ENCODE assay signal across 8 mouse cellular contexts in genomic region chr5:135107521-135108501, GRCm38 (mm10). TPM values are rescaled to one million over a fixed set of nuclear protein-coding genes. Genes with fewer than 3 reads are reported as not detected.
A peak's percentile ranks its signal among the peaks of the same experiment; 100 is the strongest.
DNase-seq lines count a peak whose midpoint lies in the region; ATAC-seq and TF ChIP-seq lines count a peak whose summit lies in the region.

No protein-coding gene starts in this region.

- no peak; the same call in 1 of the 2 replicates for TF ChIP-seq CTCF in E14TG2a.4 (conservative IDR thresholded peaks at IDR 0.05; ENCODE audit: low read length)
- TF ChIP-seq CTCF in bone marrow, adult 2 months (IDR thresholded peaks at IDR 0.05; ENCODE audit: control insufficient read depth, insufficient read depth, low read length): peak; percentile 48; the same call in 1 of the 2 replicates

- H3K27me3 ChIP-seq in E14TG2a.4 (ENCODE audit: insufficient read depth, low read length): peaks cover 74% of the 10 kb centered on the region
- peaks cover 30% of the 10 kb centered on the region for H3K27me3 ChIP-seq in forebrain, embryonic 11.5 days (ENCODE audit: control insufficient read depth, insufficient read depth, low read length)

- TF ChIP-seq POLR2A in bone marrow, adult 2 months (IDR thresholded peaks at IDR 0.05; ENCODE audit: borderline replicate concordance, control insufficient read depth, low read depth, low read length): no peak

- WGBS in bone marrow, adult 2 months: 7% methylated on average over 40 of the region's 40 CpGs
- WGBS in forebrain, embryonic 11.5 days: 13% methylated on average over 40 of the region's 40 CpGs

- H3K4me1 ChIP-seq in E14TG2a.4 (replicated peaks; ENCODE audit: low read depth, low read length): peaks cover 29% of the 10 kb centered on the region
- peaks cover 2% of the 10 kb centered on the region; the same call in 1 of the 2 replicates for H3K4me1 ChIP-seq in bone marrow, adult 2 months (ENCODE audit: control insufficient read depth, insufficient read depth, low read length)
- H3K4me1 ChIP-seq in forebrain, embryonic 11.5 days (replicated peaks; ENCODE audit: control insufficient read depth, insufficient read depth, low read length): peaks cover 8% of the 10 kb centered on the region; the same call in 1 of the 2 replicates

- H3K9ac ChIP-seq in forebrain, embryonic 11.5 days (ENCODE audit: low read length): peak overlapping the region; percentile 52

- intact Hi-C loops in heart, postnatal 10 days (cut with DNase I): no loop called here

- peak; percentile 74 for DNase-seq in forebrain, embryonic 11.5 days (ENCODE audit: low spot score)
- DNase-seq in heart, postnatal 10 days: peak; percentile 81 to 84
- DNase-seq in kidney, postnatal 14 days: peak; percentile 93
- DNase-seq in lung, postnatal 14 days: peak; percentile 64
- DNase-seq in ovary, postnatal 14 days (ENCODE audit: low spot score): peak; percentile 51
- DNase-seq in thymus, postnatal 4 days: peak; percentile 73

- peak overlapping the region; percentile 84 for H3K4me3 ChIP-seq in E14TG2a.4 (replicated peaks; ENCODE audit: low read length)
- no peak overlapping the region for H3K4me3 ChIP-seq in bone marrow, adult 2 months (replicated peaks; ENCODE audit: control insufficient read depth, low read depth, low read length)
- peak overlapping the region; percentile 46 for H3K4me3 ChIP-seq in forebrain, embryonic 11.5 days (ENCODE audit: low read depth, low read length)

- peak overlapping the region; percentile 88 for H3K4me2 ChIP-seq in forebrain, embryonic 11.5 days (ENCODE audit: low read depth, low read length, severe bottlenecking)

- H3K9me3 ChIP-seq in E14TG2a.4 (ENCODE audit: low read length): no peaks in the 10 kb centered on the region
- H3K9me3 ChIP-seq in forebrain, embryonic 11.5 days (ENCODE audit: control insufficient read depth, low read length): no peaks in the 10 kb centered on the region

- H3K27ac ChIP-seq in bone marrow, adult 2 months (ENCODE audit: control insufficient read depth, insufficient read depth, low read depth, low read length, poor library complexity): no peak overlapping the region
- H3K27ac ChIP-seq in forebrain, embryonic 11.5 days (ENCODE audit: low read depth, low read length): no peak overlapping the region

- 0 out of 2 replicates have a peak, but pooled peaks have one; percentile 15 for ATAC-seq in forebrain, embryonic 11.5 days (replicated peaks; ENCODE audit: low FRiP score)

- no peaks in the 10 kb centered on the region for H3K36me3 ChIP-seq in E14TG2a.4 (ENCODE audit: insufficient read depth, low read length)
- no peaks in the 10 kb centered on the region for H3K36me3 ChIP-seq in forebrain, embryonic 11.5 days (ENCODE audit: control insufficient read depth, insufficient read depth, low read length)

RNA-seq across cellular contexts. Expression of gene Mlxipl, which starts 18.1 kb away (rescaled TPM):
- polyA plus RNA-seq in bone marrow, adult 2 months (2011; ENCODE audit: insufficient read depth, insufficient read length, low replicate concordance, missing spikeins): 4.1 and 4.6 TPM in 2 replicates
- polyA plus RNA-seq in forebrain, embryonic 11.5 days (2014; fragmentation: Nextera tagmentation; extraction: Ambion mirVana): 2.4 and 3.1 TPM in 2 replicates
- total RNA-seq in heart, postnatal 10 days (2021): 10 to 100 TPM; 12.2 to 15.9 TPM

RNA-seq across cellular contexts. Expression of gene Vps37d, which starts 29.7 kb away (rescaled TPM):
- 1.3 and 1.6 TPM in 2 replicates for polyA plus RNA-seq in bone marrow, adult 2 months (2011; ENCODE audit: insufficient read depth, insufficient read length, low replicate concordance, missing spikeins)
- polyA plus RNA-seq in forebrain, embryonic 11.5 days (2014; fragmentation: Nextera tagmentation; extraction: Ambion mirVana): 13.3 and 14.2 TPM in 2 replicates
- 1 to 10 TPM; 1.8 to 1.9 TPM for total RNA-seq in heart, postnatal 10 days (2021)

RNA-seq across cellular contexts. Expression of gene Tbl2, which starts 41.6 kb away (rescaled TPM):
- 3.5 and 7.8 TPM in 2 replicates for polyA plus RNA-seq in bone marrow, adult 2 months (2011; ENCODE audit: insufficient read depth, insufficient read length, low replicate concordance, missing spikeins)
- 24.5 and 25.8 TPM in 2 replicates for polyA plus RNA-seq in forebrain, embryonic 11.5 days (2014; fragmentation: Nextera tagmentation; extraction: Ambion mirVana)
- total RNA-seq in heart, postnatal 10 days (2021): 10 to 100 TPM; 13.0 to 15.6 TPM

RNA-seq across cellular contexts. Expression of gene Bud23, which starts 43.1 kb away (rescaled TPM):
- 34.4 and 44.1 TPM in 2 replicates for polyA plus RNA-seq in bone marrow, adult 2 months (2011; ENCODE audit: insufficient read depth, insufficient read length, low replicate concordance, missing spikeins)
- 142 and 148 TPM in 2 replicates for polyA plus RNA-seq in forebrain, embryonic 11.5 days (2014; fragmentation: Nextera tagmentation; extraction: Ambion mirVana)
- 10 to 100 TPM; 23.7 to 27.6 TPM for total RNA-seq in heart, postnatal 10 days (2021)

RNA-seq across cellular contexts. Expression of gene Dnajc30, which starts 43.8 kb away (rescaled TPM):
- 16.0 and 18.8 TPM in 2 replicates for polyA plus RNA-seq in bone marrow, adult 2 months (2011; ENCODE audit: insufficient read depth, insufficient read length, low replicate concordance, missing spikeins)
- polyA plus RNA-seq in forebrain, embryonic 11.5 days (2014; fragmentation: Nextera tagmentation; extraction: Ambion mirVana): 26.2 and 27.1 TPM in 2 replicates
- total RNA-seq in heart, postnatal 10 days (2021): 10 to 100 TPM; 24.9 to 27.0 TPM
